Mouse (Mus musculus) embryonic facial prominence, embryonic 13.5 days (tissue): ENCODE measurements around the gene Snapc5. TPM values are rescaled to one million over a fixed set of nuclear protein-coding genes. Genes with fewer than 3 reads are reported as not detected.
"Not testable (repeated sequence)": the region's sequence is repeated elsewhere in the genome, so short reads cannot be mapped to it uniquely, and the experiment has no call there.

Source experiments
- ATAC-seq: fragments of 200-750 bp; cut with Nextera tagmentation; 2 replicates; pipeline ENCODE4 v1.8.0; 2017; ENCODE audit warnings: low read depth; ENCODE audit not compliant: insufficient number of reproducible peaks, insufficient read depth, low FRiP score, low TSS enrichment
- H3K27ac ChIP-seq: fragments of 300-500 bp; sonication (generic); 2 replicates; pipeline ENCODE4 v1.5.1; 2015; ENCODE audit warnings: moderate library complexity, mild to moderate bottlenecking, inconsistent platforms
- H3K27me3 ChIP-seq: fragments of 300-500 bp; sonication (generic); 2 replicates; pipeline ENCODE4 v1.6.1; 2015; ENCODE audit warnings: mild to moderate bottlenecking, inconsistent platforms
- H3K36me3 ChIP-seq: fragments of 300-500 bp; sonication (generic); 2 replicates; pipeline ENCODE4 v1.6.1; 2015; ENCODE audit warnings: mild to moderate bottlenecking, inconsistent platforms
- H3K4me1 ChIP-seq: fragments of 300-500 bp; sonication (generic); 2 replicates; pipeline ENCODE4 v1.6.1; 2015; ENCODE audit warnings: inconsistent platforms
- H3K4me2 ChIP-seq: fragments of 300-500 bp; sonication (generic); 2 replicates; pipeline ENCODE4 v1.6.1; 2015; ENCODE audit warnings: moderate library complexity, mild to moderate bottlenecking, inconsistent platforms
- H3K4me3 ChIP-seq: fragments of 300-500 bp; sonication (generic); 2 replicates; pipeline ENCODE4 v1.5.1; 2015; ENCODE audit warnings: mild to moderate bottlenecking, inconsistent platforms
- H3K9ac ChIP-seq: fragments of 300-500 bp; sonication (generic); 2 replicates; pipeline ENCODE4 v1.6.1; 2015; ENCODE audit warnings: mild to moderate bottlenecking, inconsistent platforms
- H3K9me3 ChIP-seq: fragments of 300-500 bp; sonication (generic); 2 replicates; pipeline ENCODE4 v1.6.1; 2016; ENCODE audit warnings: inconsistent platforms
- WGBS: fragments of 180-500 bp; shearing (Covaris S2); methylation state at CpG from one replicate; pipeline ENCODE4 v1.1.7; 2015; ENCODE audit warnings: mixed read lengths; 5-methylcytosine and 5-hydroxymethylcytosine counted together
- polyA plus RNA-seq: library from polyadenylated mRNA; unstranded; fragments of >200 nt; fragmentation: Nextera tagmentation; extraction: Ambion mirVana; gene quantifications from 2 replicates; pipeline ENCODE4 v1.2.1, GENCODE M21; 2015

Snapc5 gene
- polyA plus RNA-seq, 1 experiment from 2014 or later: 36.8 TPM

GRCm38 (mm10) chr9:64174766-64175165, 4.3 kb upstream of the Snapc5 start:
- Histone ChIP-seq H3K36me3 (peaks cover 45% of the 10 kb centered on the region), H3K9me3 (no peaks in the 10 kb centered on the region), H3K27me3 (no peaks in the 10 kb centered on the region), H3K4me1 (peaks cover 27% of the 10 kb centered on the region), H3K9ac (peak overlapping the region; percentile 93; the same call in 1 of the 2 replicates), H3K27ac (no peak overlapping the region), H3K4me2 (peak overlapping the region; percentile 82), H3K4me3 (peak overlapping the region; percentile 93)
- WGBS: 70% methylated on average over 8 of the region's 8 CpGs
- no peak for ATAC-seq

- no peak for ATAC-seq
- Histone ChIP-seq H3K9ac (no peak overlapping the region; the same call in 1 of the 2 replicates), H3K36me3 (peaks cover 47% of the 10 kb centered on the region), H3K27me3 (no peaks in the 10 kb centered on the region), H3K9me3 (no peaks in the 10 kb centered on the region), H3K27ac (no peak overlapping the region), H3K4me2 (peak overlapping the region; percentile 82; the same call in 1 of the 2 replicates), H3K4me1 (peaks cover 32% of the 10 kb centered on the region), H3K4me3 (0 out of 2 replicates have a peak overlapping the region, but pooled peaks have one; percentile 93)
- WGBS: 82% methylated on average over 11 of the region's 11 CpGs
Measured at GRCm38 (mm10) chr9:64175378-64175777, 3.7 kb upstream of the Snapc5 start.

- H3K4me2 ChIP-seq: peak overlapping the region; percentile 65
- peaks cover 19% of the 10 kb centered on the region for H3K4me1 ChIP-seq
- H3K27me3 ChIP-seq: no peaks in the 10 kb centered on the region
- no peaks in the 10 kb centered on the region for H3K9me3 ChIP-seq
- H3K4me3 ChIP-seq: peak overlapping the region; percentile 66
- no peak overlapping the region for H3K9ac ChIP-seq
- H3K36me3 ChIP-seq: peaks cover 77% of the 10 kb centered on the region
- peak overlapping the region; percentile 86 for H3K27ac ChIP-seq
- 41% methylated on average over 3 of the region's 3 CpGs for WGBS
- ATAC-seq: no peak
Measured at GRCm38 (mm10) chr9:64178610-64178973, 482 bp upstream of the Snapc5 start.

- H3K4me1 ChIP-seq, H3K4me2 ChIP-seq, H3K27ac ChIP-seq, H3K27me3 ChIP-seq, H3K9me3 ChIP-seq, ATAC-seq, H3K4me3 ChIP-seq, H3K9ac ChIP-seq: not testable (repeated sequence)
- 91% methylated on average over 5 of the region's 5 CpGs for WGBS
- peaks cover 72% of the 10 kb centered on the region for H3K36me3 ChIP-seq
Measured at GRCm38 (mm10) chr9:64183295-64183694, 4.2 kb downstream of the Snapc5 start.

- ATAC-seq: no peak
- no peak overlapping the region for H3K4me3 ChIP-seq
- peaks cover 75% of the 10 kb centered on the region for H3K36me3 ChIP-seq
- no peak overlapping the region for H3K27ac ChIP-seq
- WGBS: 91% methylated on average over 5 of the region's 5 CpGs
- H3K4me2 ChIP-seq: no peak overlapping the region
- H3K4me1 ChIP-seq: peaks cover 8% of the 10 kb centered on the region; the same call in 1 of the 2 replicates
- no peaks in the 10 kb centered on the region for H3K27me3 ChIP-seq
- H3K9ac ChIP-seq: no peak overlapping the region
- no peaks in the 10 kb centered on the region for H3K9me3 ChIP-seq
Measured at GRCm38 (mm10) chr9:64184166-64184840, 5.2 kb downstream of the Snapc5 start.

- ATAC-seq: no peak
- H3K27me3 ChIP-seq: no peaks in the 10 kb centered on the region
- H3K9ac ChIP-seq: no peak overlapping the region
- whole genome bisulfite sequencing: 93% methylated on average over 1 of the region's 1 CpGs
- H3K4me1 ChIP-seq: no peaks in the 10 kb centered on the region
- H3K36me3 ChIP-seq: peaks cover 72% of the 10 kb centered on the region
- no peak overlapping the region for H3K27ac ChIP-seq
- H3K4me2 ChIP-seq: no peak overlapping the region
- H3K4me3 ChIP-seq: no peak overlapping the region
- H3K9me3 ChIP-seq: no peaks in the 10 kb centered on the region
Measured at GRCm38 (mm10) chr9:64193879-64194278, 14.8 kb downstream of the Snapc5 start.

GRCm38 (mm10) chr9:64195554-64195953, 16.5 kb downstream of the Snapc5 start:
- Histone ChIP-seq H3K4me3 (no peak overlapping the region), H3K4me2 (no peak overlapping the region), H3K4me1 (no peaks in the 10 kb centered on the region), H3K9me3 (no peaks in the 10 kb centered on the region), H3K36me3 (peaks cover 64% of the 10 kb centered on the region), H3K27me3 (no peaks in the 10 kb centered on the region), H3K27ac (0 out of 2 replicates have a peak overlapping the region, but pooled peaks have one; percentile 16), H3K9ac (no peak overlapping the region)
- no peak for ATAC-seq
- 73% methylated on average over 4 of the region's 4 CpGs for WGBS

- WGBS: 87% methylated on average over 8 of the region's 8 CpGs
- Histone ChIP-seq H3K4me1 (no peaks in the 10 kb centered on the region), H3K4me3 (no peak overlapping the region), H3K9me3 (no peaks in the 10 kb centered on the region), H3K4me2 (no peak overlapping the region), H3K36me3 (peaks cover 60% of the 10 kb centered on the region), H3K27me3 (no peaks in the 10 kb centered on the region), H3K9ac (no peak overlapping the region), H3K27ac (no peak overlapping the region)
- ATAC-seq: no peak
Measured at GRCm38 (mm10) chr9:64197524-64197923, 18.4 kb downstream of the Snapc5 start.

GRCm38 (mm10) chr9:64198068-64198762, 19.1 kb downstream of the Snapc5 start:
- WGBS: 91% methylated on average over 5 of the region's 5 CpGs
- H3K27me3 ChIP-seq: no peaks in the 10 kb centered on the region

GRCm38 (mm10) chr9:64198763-64199418, 19.8 kb downstream of the Snapc5 start:
- not testable (repeated sequence) for H3K9ac ChIP-seq, H3K4me2 ChIP-seq, H3K27me3 ChIP-seq, H3K4me3 ChIP-seq, H3K9me3 ChIP-seq, H3K4me1 ChIP-seq, ATAC-seq, H3K27ac ChIP-seq
- peaks cover 60% of the 10 kb centered on the region for H3K36me3 ChIP-seq
- WGBS: 90% methylated on average over 7 of the region's 7 CpGs

More at GRCm38 (mm10) chr9:64198068-64198762, 19.1 kb downstream of the Snapc5 start:
- Histone ChIP-seq H3K9ac (no peak overlapping the region), H3K9me3 (no peaks in the 10 kb centered on the region), H3K4me3 (no peak overlapping the region), H3K36me3 (peaks cover 60% of the 10 kb centered on the region), H3K4me1 (no peaks in the 10 kb centered on the region), H3K27ac (no peak overlapping the region), H3K4me2 (no peak overlapping the region)
- no peak for ATAC-seq

GRCm38 (mm10) chr9:64199897-64200296, 20.8 kb downstream of the Snapc5 start:
- peaks cover 68% of the 10 kb centered on the region for H3K36me3 ChIP-seq
- no peak for ATAC-seq
- 79% methylated on average over 2 of the region's 2 CpGs for WGBS
- H3K27me3 ChIP-seq: no peaks in the 10 kb centered on the region
- no peak overlapping the region for H3K4me2 ChIP-seq
- no peaks in the 10 kb centered on the region for H3K4me1 ChIP-seq
- H3K4me3 ChIP-seq: no peak overlapping the region
- H3K9ac ChIP-seq: no peak overlapping the region
- H3K9me3 ChIP-seq: no peaks in the 10 kb centered on the region
- no peak overlapping the region for H3K27ac ChIP-seq
